Mouse (Mus musculus) olfactory bulb, adult 2 months (tissue): Measurements from ENCODE around the gene Cacna1i.

ENCODE experiments used
- CTCF ChIP-seq: fragments of 200-500 bp; IDR thresholded peaks from 2 replicates; pipeline ENCODE4 v1.5.1; 2012; ENCODE audit warnings: low read depth, mild to moderate bottlenecking, low read length, moderate library complexity; ENCODE audit not compliant: insufficient read depth
- POLR2A ChIP-seq: fragments of 200-500 bp; IDR thresholded peaks from 2 replicates; pipeline ENCODE4 v1.6.1; 2012; ENCODE audit warnings: mild to moderate bottlenecking, low read depth, low read length, moderate library complexity; ENCODE audit not compliant: insufficient read depth

DNA sequence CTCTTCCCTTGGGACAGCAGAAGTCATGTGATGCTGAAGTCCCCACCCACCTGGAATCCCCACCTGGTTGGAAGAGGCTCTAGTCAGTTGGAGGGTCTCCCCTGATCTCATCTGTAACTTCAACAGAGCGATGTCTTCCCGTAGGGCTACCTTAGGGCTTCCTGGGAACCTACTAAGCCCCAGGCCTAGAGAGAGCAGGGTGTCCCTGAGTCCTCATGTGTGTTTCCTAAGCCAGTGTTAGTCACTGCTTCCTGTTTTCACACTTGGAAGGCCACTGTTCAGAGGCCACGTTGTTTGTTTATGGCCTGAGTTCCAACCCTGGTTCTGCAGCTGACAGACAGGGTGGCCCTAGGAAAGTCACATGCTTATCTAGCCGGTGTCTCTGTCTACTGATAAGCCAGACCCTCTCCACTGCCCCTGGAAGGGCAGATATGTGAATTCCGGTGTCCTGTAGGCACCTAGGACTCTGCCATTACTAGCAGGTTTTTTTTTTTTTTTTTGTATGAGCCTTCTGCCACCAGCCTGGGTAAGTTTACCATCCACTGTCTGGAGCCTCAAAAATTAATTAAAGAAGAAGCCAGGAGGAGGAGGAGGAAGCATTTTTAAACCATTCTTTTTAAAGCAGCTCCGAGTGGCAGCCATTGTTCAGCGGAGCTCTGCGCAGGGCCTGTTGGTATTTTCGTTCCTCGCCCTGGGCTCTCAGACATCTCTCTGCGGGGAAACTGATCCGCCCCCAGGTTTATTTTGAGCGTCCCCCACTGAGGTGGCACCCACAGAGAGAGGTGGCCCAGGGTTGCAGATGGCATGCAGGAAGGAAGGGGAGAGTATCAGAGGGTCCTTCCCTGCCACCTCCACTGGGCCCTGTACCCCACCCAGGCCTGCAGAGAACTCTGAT, 77.0 kb downstream of the Cacna1i start:
- no peak for TF ChIP-seq CTCF
- no peak for TF ChIP-seq POLR2A
